Mouse (Mus musculus): ENCODE measurements around the gene Bmpr1a. TPM values are rescaled to one million over a fixed set of nuclear protein-coding genes. Genes with fewer than 3 reads are reported as not detected.
"Not testable (repeated sequence)": the region's sequence is repeated elsewhere in the genome, so short reads cannot be mapped to it uniquely, and the experiment has no call there.

Bmpr1a gene
- polyA plus RNA-seq, 1 experiment from 2014 or later = 48.9 TPM

- Histone ChIP-seq H3K27ac (no peak overlapping the region), H3K9me3 (no peaks in the 10 kb centered on the region), H3K4me1 (peaks cover 33% of the 10 kb centered on the region), H3K4me3 (no peak overlapping the region), H3K36me3 (no peaks in the 10 kb centered on the region), H3K27me3 (ENCODE audit: insufficient read depth, poor library complexity, severe bottlenecking) (peaks cover 10% of the 10 kb centered on the region; the same call in 1 of the 2 replicates)
- WGBS = 80% methylated on average over 2 of the region's 2 CpGs
- DNase-seq (ENCODE audit: low spot score) = no peak
Observed at GRCm38 (mm10) chr14:34371763-34372162, 131.4 kb downstream of the Bmpr1a start.

GRCm38 (mm10) chr14:34370921-34371320 is 132.2 kb downstream of the Bmpr1a start:
- no peaks in the 10 kb centered on the region for H3K9me3 ChIP-seq
- H3K27me3 ChIP-seq (ENCODE audit: insufficient read depth, poor library complexity, severe bottlenecking) = peaks cover 10% of the 10 kb centered on the region; the same call in 1 of the 2 replicates
- no peaks in the 10 kb centered on the region for H3K36me3 ChIP-seq
- DNase-seq (ENCODE audit: low spot score) = no peak
- 71% methylated on average over 3 of the region's 3 CpGs for WGBS
- no peak overlapping the region for H3K4me3 ChIP-seq
- H3K27ac ChIP-seq = no peak overlapping the region
- peaks cover 29% of the 10 kb centered on the region for H3K4me1 ChIP-seq

GRCm38 (mm10) chr14:34370203-34370602 is 132.9 kb downstream of the Bmpr1a start:
- H3K27ac ChIP-seq = no peak overlapping the region
- DNase-seq (ENCODE audit: low spot score) = no peak
- H3K36me3 ChIP-seq = no peaks in the 10 kb centered on the region
- no peak overlapping the region for H3K4me3 ChIP-seq
- H3K4me1 ChIP-seq = peaks cover 22% of the 10 kb centered on the region
- H3K27me3 ChIP-seq (ENCODE audit: insufficient read depth, poor library complexity, severe bottlenecking) = peaks cover 10% of the 10 kb centered on the region; the same call in 1 of the 2 replicates
- no peaks in the 10 kb centered on the region for H3K9me3 ChIP-seq
- 58% methylated on average over 3 of the region's 3 CpGs for WGBS

- Histone ChIP-seq H3K27ac (no peak overlapping the region), H3K36me3 (no peaks in the 10 kb centered on the region), H3K27me3 (ENCODE audit: insufficient read depth, poor library complexity, severe bottlenecking) (peaks cover 13% of the 10 kb centered on the region; the same call in 1 of the 2 replicates), H3K4me1 (peaks cover 15% of the 10 kb centered on the region), H3K4me3 (no peak overlapping the region), H3K9me3 (no peaks in the 10 kb centered on the region)
- no peak for DNase-seq (ENCODE audit: low spot score)
- 82% methylated on average over 2 of the region's 2 CpGs for WGBS
Observed at GRCm38 (mm10) chr14:34365147-34365507, 138.0 kb downstream of the Bmpr1a start.

GRCm38 (mm10) chr14:34364254-34365146 is 138.6 kb downstream of the Bmpr1a start:
- 82% methylated on average over 15 of the region's 15 CpGs for WGBS

GRCm38 (mm10) chr14:34363490-34364253 is 139.5 kb downstream of the Bmpr1a start:
- 3% methylated on average over 32 of the region's 32 CpGs for WGBS
- Histone ChIP-seq H3K27ac (peak overlapping the region; percentile 79), H3K36me3 (no peaks in the 10 kb centered on the region), H3K27me3 (ENCODE audit: insufficient read depth, poor library complexity, severe bottlenecking) (peaks cover 13% of the 10 kb centered on the region; the same call in 1 of the 2 replicates), H3K4me1 (peaks cover 10% of the 10 kb centered on the region), H3K4me3 (peak overlapping the region; percentile 61), H3K9me3 (no peaks in the 10 kb centered on the region)
- peak; percentile 83 for DNase-seq (ENCODE audit: low spot score)

More at GRCm38 (mm10) chr14:34364254-34365146, 138.6 kb downstream of the Bmpr1a start:
- H3K36me3 ChIP-seq; H3K9me3 ChIP-seq; DNase-seq (ENCODE audit: low spot score): not testable (repeated sequence)
- peaks cover 13% of the 10 kb centered on the region; the same call in 1 of the 2 replicates for H3K27me3 ChIP-seq (ENCODE audit: insufficient read depth, poor library complexity, severe bottlenecking)
- H3K4me3 ChIP-seq = peak overlapping the region; percentile 61
- H3K27ac ChIP-seq = peak overlapping the region; percentile 79; the same call in 1 of the 2 replicates
- H3K4me1 ChIP-seq = peaks cover 15% of the 10 kb centered on the region

- H3K27ac ChIP-seq = 0 out of 2 replicates have a peak overlapping the region, but pooled peaks have one; percentile 3
- H3K36me3 ChIP-seq = no peaks in the 10 kb centered on the region
- H3K9me3 ChIP-seq = no peaks in the 10 kb centered on the region
- H3K4me1 ChIP-seq = peaks cover 10% of the 10 kb centered on the region
- peaks cover 13% of the 10 kb centered on the region; the same call in 1 of the 2 replicates for H3K27me3 ChIP-seq (ENCODE audit: insufficient read depth, poor library complexity, severe bottlenecking)
- peak; percentile 86 for DNase-seq (ENCODE audit: low spot score)
- 23% methylated on average over 18 of the region's 18 CpGs for WGBS
- H3K4me3 ChIP-seq = peak overlapping the region; percentile 61
Observed at GRCm38 (mm10) chr14:34362726-34363445, 140.3 kb downstream of the Bmpr1a start.

- no peak overlapping the region for H3K4me3 ChIP-seq
- no peak for DNase-seq (ENCODE audit: low spot score)
- no peaks in the 10 kb centered on the region for H3K36me3 ChIP-seq
- no peak overlapping the region for H3K27ac ChIP-seq
- H3K27me3 ChIP-seq (ENCODE audit: insufficient read depth, poor library complexity, severe bottlenecking) = peaks cover 18% of the 10 kb centered on the region; the same call in 1 of the 2 replicates
- H3K9me3 ChIP-seq = no peaks in the 10 kb centered on the region
- H3K4me1 ChIP-seq = peaks cover 10% of the 10 kb centered on the region
- WGBS = 34% methylated on average over 4 of the region's 4 CpGs
Observed at GRCm38 (mm10) chr14:34362135-34362534, 141.0 kb downstream of the Bmpr1a start.

Other genes with a start within 250 kb of the Bmpr1a start
- 9.0 TPM in 2 replicates for gene Shld2, start 192.8 kb downstream of the Bmpr1a start, polyA plus RNA-seq (2016; fragmentation: Nextera tagmentation; extraction: Ambion mirVana)
- gene Glud1, start 192.6 kb downstream of the Bmpr1a start, polyA plus RNA-seq (2016; fragmentation: Nextera tagmentation; extraction: Ambion mirVana) = 66.6 and 87.3 TPM in 2 replicates
- not detected in 2 replicates for gene Fam25c, start 147.9 kb downstream of the Bmpr1a start, polyA plus RNA-seq (2016; fragmentation: Nextera tagmentation; extraction: Ambion mirVana)
- 2.3 and 4.6 TPM in 2 replicates for gene Sncg, start 128.6 kb downstream of the Bmpr1a start, polyA plus RNA-seq (2016; fragmentation: Nextera tagmentation; extraction: Ambion mirVana)
- gene Mmrn2, start 127.9 kb downstream of the Bmpr1a start, polyA plus RNA-seq (2016; fragmentation: Nextera tagmentation; extraction: Ambion mirVana) = 13.9 and 23.7 TPM in 2 replicates
- not detected in 2 replicates for gene 9230112D13Rik, start 19.5 kb upstream of the Bmpr1a start, polyA plus RNA-seq (2016; fragmentation: Nextera tagmentation; extraction: Ambion mirVana)
- gene Ldb3, start 85.3 kb upstream of the Bmpr1a start, polyA plus RNA-seq (2016; fragmentation: Nextera tagmentation; extraction: Ambion mirVana) = 136 and 219 TPM in 2 replicates
- gene Opn4, start 96.8 kb upstream of the Bmpr1a start, polyA plus RNA-seq (2016; fragmentation: Nextera tagmentation; extraction: Ambion mirVana) = 4.1 and 5.9 TPM in 2 replicates
- 17.5 and 27.1 TPM in 2 replicates for gene Wapl, start 170.6 kb upstream of the Bmpr1a start, polyA plus RNA-seq (2016; fragmentation: Nextera tagmentation; extraction: Ambion mirVana)